Mouse (Mus musculus) thymus, adult 2 months (tissue): Measurements from ENCODE around the gene Arhgef1. TPM values are rescaled to one million over a fixed set of nuclear protein-coding genes. Genes with fewer than 3 reads are reported as not detected.

Experiments
- DNase-seq: peaks from one replicate; pipeline ENCODE4 v3.0.0; 2021
- H3K27ac ChIP-seq: fragments of 200-500 bp; 2 replicates; pipeline ENCODE4 v1.5.1; 2012; ENCODE audit warnings: low read length, control low read depth; ENCODE audit not compliant: control insufficient read depth, insufficient read depth
- H3K27me3 ChIP-seq: fragments of 200-500 bp; 2 replicates; pipeline ENCODE4 v1.6.1; 2012; ENCODE audit warnings: mild to moderate bottlenecking, low read length, moderate library complexity, mixed read lengths; ENCODE audit not compliant: control insufficient read depth, insufficient read depth
- H3K36me3 ChIP-seq: fragments of 200-500 bp; 2 replicates; pipeline ENCODE4 v1.6.1; 2012; ENCODE audit warnings: mild to moderate bottlenecking, low read length, moderate library complexity; ENCODE audit not compliant: control insufficient read depth, insufficient read depth
- H3K4me1 ChIP-seq: fragments of 200-500 bp; replicated peaks from 2 replicates; pipeline ENCODE4 v1.6.1; 2012; ENCODE audit warnings: low read length; ENCODE audit not compliant: control insufficient read depth, insufficient read depth
- H3K4me3 ChIP-seq: fragments of 200-500 bp; 2 replicates; pipeline ENCODE4 v1.5.1; 2012; ENCODE audit warnings: mild to moderate bottlenecking, low read length, control low read depth, moderate library complexity; ENCODE audit not compliant: control insufficient read depth, insufficient read depth
- CTCF ChIP-seq: fragments of 200-500 bp; IDR thresholded peaks from 2 replicates; pipeline ENCODE4 v1.5.1; 2012; ENCODE audit warnings: mild to moderate bottlenecking, control low read depth, low read length, moderate library complexity, borderline replicate concordance; ENCODE audit not compliant: control insufficient read depth, poor library complexity, insufficient read depth; ENCODE audit errors: extremely low read depth
- POLR2A ChIP-seq: fragments of 200-500 bp; IDR thresholded peaks from 2 replicates; pipeline ENCODE4 v1.6.1; 2012; ENCODE audit warnings: mild to moderate bottlenecking, low read length, control low read depth, moderate library complexity; ENCODE audit not compliant: control insufficient read depth, poor library complexity, insufficient read depth; ENCODE audit errors: extremely low read depth
- WGBS: fragments of 180-500 bp; shearing (Covaris S2); methylation state at CpG from one replicate; pipeline ENCODE4 v1.1.7; 2018; 5-methylcytosine and 5-hydroxymethylcytosine counted together
- polyA plus RNA-seq: library from polyadenylated mRNA; depleted of rRNA; stranded (reverse); fragments of >200 nt; gene quantifications from 2 replicates; pipeline ENCODE4 v1.2.3, GENCODE M21; 2012

Gene Arhgef1
- polyA plus RNA-seq, 1 experiment = 1,726 TPM

GRCm38 (mm10) chr7:24969805-24970204 lies 67.1 kb downstream of the Arhgef1 start:
- no peaks in the 10 kb centered on the region for H3K36me3 ChIP-seq
- WGBS = 95% methylated on average over 12 of the region's 12 CpGs
- H3K4me1 ChIP-seq = peaks cover 6% of the 10 kb centered on the region
- no peak overlapping the region for H3K4me3 ChIP-seq
- no peak overlapping the region for H3K27ac ChIP-seq
- TF ChIP-seq CTCF (no peak), POLR2A (no peak)
- DNase-seq = no peak
- H3K27me3 ChIP-seq = no peaks in the 10 kb centered on the region

DNA sequence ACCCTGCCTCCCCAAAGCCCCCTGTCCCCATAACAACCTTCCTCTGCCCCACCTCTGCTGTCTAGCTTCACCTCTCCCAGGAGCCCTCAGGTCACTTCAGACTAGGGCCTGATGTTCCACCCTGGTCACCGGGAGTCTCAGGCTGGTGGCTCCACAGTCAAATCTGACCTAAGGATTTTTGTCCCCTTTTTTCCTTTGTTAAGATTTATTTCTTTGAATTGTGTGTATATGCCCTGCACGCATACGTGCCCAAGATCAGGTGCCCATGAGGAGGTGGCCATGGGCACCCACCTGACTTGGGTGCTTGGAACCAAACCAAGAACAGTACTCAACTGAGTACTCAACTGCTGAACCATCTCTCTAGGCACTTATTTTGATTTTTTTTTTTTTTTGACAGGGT lies 67.6 kb downstream of the Arhgef1 start:
- TF ChIP-seq POLR2A (no peak), CTCF (no peak)
- no peak overlapping the region for H3K27ac ChIP-seq
- H3K27me3 ChIP-seq = no peaks in the 10 kb centered on the region
- 95% methylated on average over 3 of the region's 3 CpGs for WGBS
- no peak for DNase-seq
- H3K4me3 ChIP-seq = no peak overlapping the region
- peaks cover 10% of the 10 kb centered on the region for H3K4me1 ChIP-seq
- H3K36me3 ChIP-seq = no peaks in the 10 kb centered on the region

- H3K4me3 ChIP-seq = peak overlapping the region; percentile 73
- TF ChIP-seq POLR2A = no peak
- peak; percentile 76; the same call in 1 of the 2 replicates for TF ChIP-seq CTCF
- peaks cover 10% of the 10 kb centered on the region for H3K4me1 ChIP-seq
- no peaks in the 10 kb centered on the region for H3K27me3 ChIP-seq
- no peaks in the 10 kb centered on the region for H3K36me3 ChIP-seq
- H3K27ac ChIP-seq = no peak overlapping the region
- 24% methylated on average over 19 of the region's 19 CpGs for WGBS
- DNase-seq = no peak
Measured at GRCm38 (mm10) chr7:24971261-24971971, 68.7 kb downstream of the Arhgef1 start.

- Histone ChIP-seq H3K4me1 (peaks cover 10% of the 10 kb centered on the region), H3K36me3 (no peaks in the 10 kb centered on the region), H3K27ac (peak within 1 kb of the TSS; percentile 53), H3K4me3 (peak within 1 kb of the TSS; percentile 73), H3K27me3 (no peaks in the 10 kb centered on the region)
- TF ChIP-seq CTCF = 0 out of 2 replicates have a peak, but pooled peaks have one; percentile 15
- peak; percentile 64; the same call in 1 of the 2 replicates for TF ChIP-seq POLR2A
- peak; percentile 89 for DNase-seq
- WGBS = under 1% methylated on average over 45 of the region's 45 CpGs
Measured at GRCm38 (mm10) chr7:24971972-24972893, 69.5 kb downstream of the Arhgef1 start, which contains the start of gene Rabac1. Gene Rabac1, minus strand, starts transcription at chr7:24972754.

- Histone ChIP-seq H3K4me1 (peaks cover 11% of the 10 kb centered on the region), H3K36me3 (no peaks in the 10 kb centered on the region), H3K27ac (no peak overlapping the region), H3K27me3 (no peaks in the 10 kb centered on the region), H3K4me3 (no peak overlapping the region)
- no peak for TF ChIP-seq POLR2A
- WGBS = 95% methylated on average over 4 of the region's 4 CpGs
- DNase-seq = no peak
Measured at GRCm38 (mm10) chr7:24973208-24973607, 70.5 kb downstream of the Arhgef1 start.

DNA sequence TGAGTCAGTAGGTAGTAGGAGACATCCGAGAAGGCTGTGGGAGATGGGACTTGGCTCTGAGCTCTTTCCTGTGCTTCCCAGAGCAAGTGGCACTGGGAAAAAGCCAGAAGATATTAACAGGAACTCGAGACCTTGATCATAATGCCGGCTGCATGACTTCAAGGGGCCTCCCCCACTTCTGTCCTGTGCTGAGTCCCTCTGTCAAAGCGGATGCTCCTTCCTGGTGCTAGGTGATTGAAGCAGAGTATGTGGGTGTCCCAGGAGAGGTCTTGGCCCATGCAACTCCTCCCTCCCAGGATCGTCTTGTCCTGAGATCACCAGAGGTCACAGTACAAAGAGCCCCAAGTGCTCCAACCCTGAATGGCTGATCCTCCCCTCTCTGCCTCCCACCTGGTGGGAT lies 71.2 kb downstream of the Arhgef1 start:
- Histone ChIP-seq H3K27ac (no peak overlapping the region), H3K36me3 (no peaks in the 10 kb centered on the region), H3K27me3 (no peaks in the 10 kb centered on the region), H3K4me1 (peaks cover 16% of the 10 kb centered on the region), H3K4me3 (no peak overlapping the region)
- DNase-seq = no peak
- no peak for TF ChIP-seq POLR2A
- no peak for TF ChIP-seq CTCF
- 90% methylated on average over 5 of the region's 5 CpGs for WGBS
